Mouse (Mus musculus) liver, embryonic 14.5 days (tissue): ENCODE measurements around the gene Ngdn. TPM values are rescaled to one million over a fixed set of nuclear protein-coding genes. Genes with fewer than 3 reads are reported as not detected.

Experiments used
- ATAC-seq: fragments of 200-750 bp; cut with Nextera tagmentation; 2 replicates; pipeline ENCODE4 v1.8.0; 2017; ENCODE audit warnings: moderate number of reproducible peaks, mild to moderate bottlenecking, moderate library complexity; ENCODE audit not compliant: insufficient read depth
- DNase-seq, 3 experiments: peaks; one replicate each; pipeline ENCODE4 v3.0.0-alpha.2; 2012 to 2013; ENCODE audit warnings: low read depth in 3 of 3, low spot score in 3 of 3
- H3K27ac ChIP-seq: fragments of 300-500 bp; sonication (generic); 2 replicates; pipeline ENCODE4 v1.5.1; 2014; ENCODE audit warnings: moderate library complexity, mild to moderate bottlenecking, control low read depth, inconsistent platforms
- H3K27me3 ChIP-seq: fragments of 300-500 bp; sonication (generic); 2 replicates; pipeline ENCODE4 v1.6.1; 2014; ENCODE audit warnings: mild to moderate bottlenecking, low read length, moderate library complexity; ENCODE audit not compliant: control insufficient read depth, insufficient read depth
- H3K36me3 ChIP-seq: fragments of 300-500 bp; sonication (generic); replicated peaks from 2 replicates; pipeline ENCODE4 v1.6.1; 2014; ENCODE audit warnings: low read depth; ENCODE audit not compliant: control insufficient read depth, insufficient read depth
- H3K4me1 ChIP-seq, 2 experiments: fragments of 200-500 bp in 1 of 2; fragments of 300-500 bp in 1 of 2; sonication (generic) in 1 of 2; replicated peaks; 2 replicates each; pipeline ENCODE4 v1.6.1; 2012 to 2014; ENCODE audit warnings: antibody characterized with exemption in 1 of 2, inconsistent platforms in 1 of 2, low read length in 1 of 2; ENCODE audit not compliant: control insufficient read depth in 2 of 2, insufficient read depth in 2 of 2
- H3K4me2 ChIP-seq: fragments of 300-500 bp; sonication (generic); 2 replicates; pipeline ENCODE4 v1.6.1; 2014; ENCODE audit warnings: low read depth, mild to moderate bottlenecking, control low read depth, moderate library complexity
- H3K4me3 ChIP-seq, 2 experiments: fragments of 200-500 bp in 1 of 2; fragments of 300-500 bp in 1 of 2; sonication (generic) in 1 of 2; 2 replicates each; pipeline ENCODE4 v1.5.1; 2012 to 2014; ENCODE audit warnings: low read depth in 2 of 2, low read length in 2 of 2, mild to moderate bottlenecking in 2 of 2, control low read depth in 1 of 2, inconsistent platforms in 1 of 2, moderate library complexity in 1 of 2; ENCODE audit not compliant: insufficient read depth in 1 of 2
- H3K9ac ChIP-seq: fragments of 300-500 bp; sonication (generic); replicated peaks from 2 replicates; pipeline ENCODE4 v1.6.1; 2014; ENCODE audit warnings: mild to moderate bottlenecking, control low read depth, moderate library complexity
- H3K9me3 ChIP-seq: fragments of 300-500 bp; sonication (generic); 2 replicates; pipeline ENCODE4 v1.6.1; 2016; ENCODE audit warnings: low read length, mixed read lengths; ENCODE audit not compliant: control insufficient read depth
- CTCF ChIP-seq: IDR thresholded peaks from 2 replicates; pipeline ENCODE4 v1.5.1; 2016; ENCODE audit warnings: antibody characterized with exemption, low read depth, control low read depth
- EP300 ChIP-seq: IDR thresholded peaks from 2 replicates; pipeline ENCODE4 v1.6.1; 2016; ENCODE audit warnings: antibody characterized with exemption, low read depth
- WGBS: fragments of 180-500 bp; shearing (Covaris S2); extraction: QIAGEN DNeasy Blood & Tissue Kit; methylation state at CpG from one replicate; pipeline ENCODE4 v1.1.7; 2014; ENCODE audit not compliant: insufficient replicate concordance; 5-methylcytosine and 5-hydroxymethylcytosine counted together
- polyA plus RNA-seq, 2 experiments: library from polyadenylated mRNA; depleted of rRNA in 1 of 2; stranded (reverse) in 1 of 2; unstranded in 1 of 2; fragments of >200 nt; fragmentation: Nextera tagmentation in 1 of 2; extraction: Ambion mirVana in 1 of 2; gene quantifications; 2 replicates each; pipeline versions ENCODE4 v1.2.1 to v1.2.3; 2012 to 2014

Gene Ngdn
- polyA plus RNA-seq, 2 experiments, result 31.0 to 36.0 TPM

GRCm38 (mm10) chr14:55016876-55017275 is 1.6 kb downstream of the Ngdn start:
- WGBS, result 81% methylated on average over 16 of the region's 16 CpGs
- Histone ChIP-seq H3K4me2 (peak overlapping the region; percentile 99; the same call in 1 of the 2 replicates), H3K9ac (no peak overlapping the region), H3K27ac (no peak overlapping the region), H3K27me3 (no peaks in the 10 kb centered on the region), H3K4me3 (no peak overlapping the region), H3K9me3 (no peaks in the 10 kb centered on the region), H3K4me1 (peaks cover 3 to 4% of the 10 kb centered on the region in 2 experiments; a peak in 3 of 4 replicates), H3K36me3 (peaks cover 12% of the 10 kb centered on the region)
- DNase-seq, result no peak
- ATAC-seq, result no peak
- no peak for TF ChIP-seq CTCF
- TF ChIP-seq EP300, result no peak

- no peak for ATAC-seq
- WGBS, result 83% methylated on average over 9 of the region's 9 CpGs
These were observed 5.1 kb downstream of the Ngdn start for GRCm38 (mm10) chr14:55020394-55020793.

GRCm38 (mm10) chr14:55023011-55023410 is 7.8 kb downstream of the Ngdn start:
- Histone ChIP-seq H3K27me3 (no peaks in the 10 kb centered on the region), H3K36me3 (peaks cover 24% of the 10 kb centered on the region), H3K9ac (no peak overlapping the region), H3K4me1 (no peaks in the 10 kb centered on the region), H3K4me3 (no peak overlapping the region), H3K4me2 (no peak overlapping the region), H3K27ac (no peak overlapping the region), H3K9me3 (no peaks in the 10 kb centered on the region)
- ATAC-seq, result no peak
- TF ChIP-seq CTCF (no peak), EP300 (no peak)
- DNase-seq, result no peak
- 87% methylated on average over 15 of the region's 15 CpGs for WGBS

More at GRCm38 (mm10) chr14:55020394-55020793, 5.1 kb downstream of the Ngdn start:
- Histone ChIP-seq H3K36me3 (peaks cover 24% of the 10 kb centered on the region), H3K9ac (no peak overlapping the region), H3K4me3 (no peak overlapping the region), H3K4me2 (no peak overlapping the region), H3K27me3 (no peaks in the 10 kb centered on the region), H3K4me1 (no peaks in the 10 kb centered on the region), H3K9me3 (no peaks in the 10 kb centered on the region), H3K27ac (no peak overlapping the region)
- no peak for TF ChIP-seq EP300
- TF ChIP-seq CTCF, result no peak
- no peak for DNase-seq

- TF ChIP-seq CTCF, result peak; percentile 77
- TF ChIP-seq EP300, result no peak
- H3K36me3 ChIP-seq, result peaks cover 24% of the 10 kb centered on the region
- ATAC-seq, result no peak
These were observed 9.0 kb downstream of the Ngdn start for GRCm38 (mm10) chr14:55024236-55024635.

DNA sequence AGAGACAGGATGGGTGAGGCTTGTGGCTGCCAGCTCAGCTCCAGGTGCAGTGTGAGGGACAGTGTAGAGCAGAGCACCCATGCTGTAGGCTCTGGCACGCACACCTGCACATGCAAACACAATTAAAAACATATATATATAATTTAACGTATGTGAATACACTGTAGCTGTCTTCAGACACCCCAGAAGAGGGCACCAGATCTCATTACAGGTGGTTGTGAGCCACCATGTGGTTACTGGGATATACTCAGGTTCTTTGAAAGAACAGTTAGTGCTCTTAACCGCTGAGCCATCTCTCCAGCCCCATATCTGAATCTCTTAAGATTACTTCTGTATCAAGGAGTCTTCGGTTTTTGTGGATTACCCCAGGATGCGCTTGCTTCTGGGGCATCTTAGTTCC is 10.3 kb downstream of the Ngdn start:
- no peak overlapping the region for H3K4me2 ChIP-seq
- no peak for ATAC-seq
- WGBS, result 72% methylated on average over 5 of the region's 5 CpGs

More at GRCm38 (mm10) chr14:55024236-55024635, 9.0 kb downstream of the Ngdn start:
- H3K4me3 ChIP-seq, result no peak overlapping the region
- DNase-seq, result peak in 2 of 3 experiments; percentile 39 to 40
- no peak overlapping the region for H3K27ac ChIP-seq
- no peak overlapping the region for H3K4me2 ChIP-seq
- no peak overlapping the region for H3K9ac ChIP-seq
- H3K4me1 ChIP-seq, result no peaks in the 10 kb centered on the region
- no peaks in the 10 kb centered on the region for H3K27me3 ChIP-seq
- 66% methylated on average over 7 of the region's 7 CpGs for WGBS
- H3K9me3 ChIP-seq, result no peaks in the 10 kb centered on the region

More for the DNA sequence above, 10.3 kb downstream of the Ngdn start:
- Histone ChIP-seq H3K36me3 (peaks cover 24% of the 10 kb centered on the region), H3K9ac (no peak overlapping the region), H3K4me1 (0 out of 4 replicates have a peak, but pooled peaks cover 2 to 3% of the 10 kb centered on the region in 2 experiments), H3K27me3 (no peaks in the 10 kb centered on the region), H3K4me3 (no peak overlapping the region), H3K27ac (no peak overlapping the region), H3K9me3 (no peaks in the 10 kb centered on the region)
- no peak for DNase-seq
- peak; percentile 12; the same call in 1 of the 2 replicates for TF ChIP-seq CTCF
- no peak for TF ChIP-seq EP300
